Mouse (Mus musculus) left cerebral cortex, adult 2 months (tissue): ENCODE data around the gene Ctcf. TPM values are rescaled to one million over a fixed set of nuclear protein-coding genes. Genes with fewer than 3 reads are reported as not detected.

ENCODE experiments used
- DNase-seq, 2 experiments: peaks; one replicate each; pipeline ENCODE4 v3.0.0; 2021 to 2022; ENCODE audit warnings: low spot score in 2 of 2, mixed read lengths in 1 of 2; ENCODE audit errors: extremely low spot score in 1 of 2
- H3K27ac ChIP-seq: fragments of 200-600 bp; 2 replicates; pipeline ENCODE4 v1.8.1; 2022
- H3K4me3 ChIP-seq: fragments of 200-600 bp; 2 replicates; pipeline ENCODE4 v1.8.1; 2022
- CTCF ChIP-seq: fragments of 200-600 bp; IDR thresholded peaks from 2 replicates; pipeline ENCODE4 v1.8.1; 2022; ENCODE audit warnings: antibody characterized with exemption, mild to moderate bottlenecking, moderate library complexity
- intact Hi-C: fragments of 180-260 bp; cut with DNase I; formaldehyde crosslinking; loops from one replicate; pipeline ENCODE4 v1.15.1; 2025
- total RNA-seq, 2 experiments: library from RNA; stranded (reverse); gene quantifications; 2 replicates each; pipeline ENCODE4 v1.2.3; 2021

Ctcf gene
- total RNA-seq, 2 experiments from 2014 or later, result 67.4 to 70.2 TPM

DNA sequence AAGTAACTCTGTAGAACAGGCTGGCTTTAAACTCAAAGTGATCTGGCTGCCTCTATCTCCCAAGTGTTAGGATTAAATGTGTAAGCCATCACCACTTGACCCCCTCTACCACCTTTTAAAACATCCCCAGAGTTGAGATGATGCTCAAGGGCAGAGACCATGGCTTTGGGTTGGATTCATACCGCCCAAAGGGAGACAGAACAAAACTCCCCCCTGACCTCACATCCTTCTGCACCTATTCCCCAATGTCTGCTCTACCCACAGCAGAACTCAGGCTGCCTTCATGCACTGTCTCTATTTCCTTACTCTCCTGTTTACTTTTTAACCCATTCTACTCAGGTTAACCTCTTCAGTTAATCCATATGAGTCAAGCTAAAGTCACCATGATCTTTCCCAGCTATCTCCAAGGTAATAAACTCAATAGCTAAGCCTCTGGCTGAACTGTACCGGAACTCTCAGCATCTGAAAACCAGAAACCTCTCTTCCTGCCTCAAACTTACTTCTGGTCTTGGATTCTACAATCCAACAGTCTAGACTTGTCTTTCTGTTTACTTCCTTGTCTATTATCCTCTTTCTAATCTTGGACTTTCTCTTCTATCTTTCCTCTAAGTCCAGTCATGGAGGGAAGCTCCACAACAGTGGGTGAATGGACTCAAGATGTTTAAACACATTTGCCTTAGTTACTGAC, 1.5 kb upstream of the Ctcf start:
- Histone ChIP-seq H3K27ac (no peak overlapping the region), H3K4me3 (peak overlapping the region; percentile 97)
- intact Hi-C loops, result loop anchor here (5.0 kb wide), 1 partner anchor 57 kb away; no protein-coding TSS in a partner anchor
- no peak for DNase-seq
- no peak for TF ChIP-seq CTCF

DNA sequence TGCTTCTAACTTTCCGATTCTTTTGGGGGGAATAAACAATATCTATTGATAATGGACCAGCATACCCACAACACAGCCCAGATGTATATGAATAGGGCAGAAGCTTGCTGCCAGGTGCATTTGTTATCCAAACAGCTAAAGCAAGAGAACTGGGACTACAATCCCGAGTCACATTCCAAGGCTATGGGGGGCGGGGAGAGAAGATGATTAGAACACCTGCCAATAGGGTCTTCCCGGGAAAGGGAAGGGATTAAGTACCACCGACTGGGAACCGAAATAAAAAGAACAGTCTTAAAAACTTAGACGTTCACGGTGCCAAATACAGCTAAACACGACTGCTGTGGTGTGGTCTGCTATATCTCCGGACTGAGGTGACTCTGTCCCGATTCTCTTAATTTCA, 887 bp upstream of the Ctcf start:
- no peak for TF ChIP-seq CTCF
- intact Hi-C loops, result loop anchor here (5.0 kb wide), 1 partner anchor 57 kb away; no protein-coding TSS in a partner anchor

DNA sequence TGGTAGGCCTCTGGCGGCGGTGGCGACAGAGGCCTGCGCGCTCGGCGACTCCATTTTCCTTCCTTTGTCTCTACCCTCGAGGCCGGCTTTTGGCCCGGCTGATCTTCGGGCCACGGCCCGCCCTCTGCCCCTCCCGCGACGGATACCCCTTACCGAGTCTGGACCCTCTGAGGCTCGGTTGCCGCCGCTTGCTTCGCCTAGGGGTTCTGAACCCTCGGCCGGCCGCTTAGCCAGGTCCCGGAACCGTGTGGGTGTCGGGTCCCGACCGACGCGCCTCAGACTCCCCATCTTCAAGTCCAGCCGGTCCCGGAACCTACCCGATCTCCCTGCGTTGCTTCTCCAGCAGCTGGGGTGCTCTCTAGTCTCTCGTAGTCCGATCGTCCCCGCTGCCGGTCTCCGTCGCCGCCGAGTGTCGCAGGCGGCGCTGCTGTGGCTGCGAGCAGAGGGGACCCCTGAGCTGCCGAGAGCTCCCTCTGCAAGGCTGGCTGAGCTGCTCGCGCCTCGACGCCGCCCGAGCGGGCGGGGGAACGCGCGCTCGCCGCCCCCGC, 669 bp downstream of the Ctcf start, which contains the start of gene Agrp:
Gene Agrp (minus strand): TSS at position 431 of the 548 bp plus-strand sequence.
- H3K27ac ChIP-seq, result peak within 1 kb of the TSS; percentile 99
- no peak for TF ChIP-seq CTCF
- intact Hi-C loops, result loop anchor here (1.0 to 5.0 kb wide), 5 partner anchors 13 to 70 kb away; partner anchors contain the start of genes Acd, Atp6v0d1 and Pard6a
- peak within 1 kb of the TSS; percentile 97 for H3K4me3 ChIP-seq
- peak; percentile 55 to 60 for DNase-seq

More for the DNA sequence above, 887 bp upstream of the Ctcf start:
- DNase-seq, result peak in 1 of 2 experiments; percentile 13
- peak overlapping the region; percentile 97 for H3K4me3 ChIP-seq
- H3K27ac ChIP-seq, result peak overlapping the region; percentile 88

DNA sequence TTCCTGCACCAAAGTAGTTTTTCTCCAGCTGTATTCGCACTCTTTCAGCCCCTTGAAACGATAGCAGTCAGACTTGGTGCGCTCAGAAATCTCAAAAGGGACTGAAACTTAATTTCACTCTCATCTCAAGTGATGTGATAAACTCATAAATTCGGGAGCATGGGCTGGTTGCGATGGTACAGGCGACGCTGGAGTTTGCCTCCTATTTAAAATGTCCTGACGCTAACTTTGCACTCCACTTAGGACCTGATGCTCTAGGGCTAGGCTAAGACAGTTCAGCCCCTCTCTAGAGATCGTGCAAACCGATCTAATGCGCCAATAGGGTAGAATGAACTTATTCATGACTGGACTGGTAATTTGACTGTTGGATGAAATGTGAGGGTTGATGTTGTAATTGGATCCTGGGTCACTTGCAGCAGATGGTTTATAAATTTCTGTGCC, 1.3 kb downstream of the Ctcf start:
- DNase-seq, result no peak
- Histone ChIP-seq H3K4me3 (peak overlapping the region; percentile 97), H3K27ac (peak overlapping the region; percentile 99)
- intact Hi-C loops, result loop anchor here (2.0 to 5.0 kb wide), 3 partner anchors 31 to 71 kb away; partner anchors contain the start of gene Atp6v0d1
- no peak for TF ChIP-seq CTCF

DNA sequence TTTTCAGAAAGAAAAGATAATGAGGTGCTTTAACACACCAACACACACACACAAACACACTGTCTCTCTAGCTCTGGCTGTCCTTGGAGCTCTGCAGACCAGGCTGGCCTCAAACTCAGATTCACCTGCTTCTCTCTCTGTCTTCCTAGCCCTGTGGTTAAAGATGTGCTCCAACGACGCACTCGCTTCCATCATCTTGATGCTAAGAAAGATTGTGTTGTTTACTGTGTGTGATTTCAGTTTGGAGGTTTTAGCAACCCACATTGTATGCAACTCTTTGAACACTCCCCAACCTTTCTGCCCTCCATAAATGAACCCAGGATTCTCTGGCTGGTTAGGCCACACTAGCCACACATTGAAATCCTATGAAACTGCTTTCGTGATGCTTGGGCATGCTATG, 2.1 kb downstream of the Ctcf start:
- TF ChIP-seq CTCF, result no peak
- Histone ChIP-seq H3K27ac (no peak overlapping the region; the same call in 1 of the 2 replicates), H3K4me3 (no peak overlapping the region)
- intact Hi-C loops, result loop anchor here (5.0 kb wide), 1 partner anchor 54 kb away; no protein-coding TSS in a partner anchor
- DNase-seq, result no peak

DNA sequence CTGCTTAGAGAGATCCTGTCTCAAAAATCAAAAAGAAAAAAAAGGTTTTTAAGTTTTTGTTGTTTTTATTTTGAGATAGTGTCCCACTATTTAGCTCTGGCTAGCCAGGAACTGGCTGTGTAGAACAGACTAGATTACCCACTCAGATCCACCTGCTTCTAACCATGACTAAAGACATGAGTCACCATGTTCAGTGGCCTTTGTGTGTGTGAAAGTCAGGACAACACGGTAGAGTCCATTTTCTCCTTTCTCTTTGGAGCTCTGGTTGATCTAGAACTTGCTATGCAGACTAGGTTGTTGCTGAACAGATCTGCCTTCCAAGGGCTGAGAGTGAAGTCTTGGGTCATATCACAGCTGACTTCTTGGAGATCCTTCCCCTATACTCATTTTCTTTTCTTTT, 3.5 kb downstream of the Ctcf start:
- H3K4me3 ChIP-seq, result no peak overlapping the region
- TF ChIP-seq CTCF, result no peak
- intact Hi-C loops, result loop anchor here (5.0 kb wide), 1 partner anchor 52 kb away; no protein-coding TSS in a partner anchor
- DNase-seq, result no peak
- H3K27ac ChIP-seq, result no peak overlapping the region

DNA sequence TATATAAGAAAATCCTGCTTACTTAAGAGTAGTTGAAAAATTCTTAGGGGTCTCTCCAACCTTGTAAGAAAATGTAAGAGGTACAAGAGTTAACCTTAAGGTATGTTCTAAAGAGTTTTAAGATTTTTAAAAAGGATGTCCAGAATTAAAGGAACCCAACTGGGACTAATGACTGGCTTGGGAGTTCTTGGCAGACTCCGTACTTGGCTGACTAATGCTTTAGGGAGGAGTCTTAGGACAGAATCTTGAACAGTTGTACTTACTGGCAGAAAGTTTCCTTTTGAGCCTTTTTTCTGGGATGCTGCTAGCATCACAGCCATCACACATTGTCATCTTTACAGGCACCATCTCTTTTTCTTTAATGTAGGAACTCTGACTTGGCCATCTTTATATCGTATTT, 4.1 kb downstream of the Ctcf start:
- TF ChIP-seq CTCF, result no peak
- H3K27ac ChIP-seq, result no peak overlapping the region

DNA sequence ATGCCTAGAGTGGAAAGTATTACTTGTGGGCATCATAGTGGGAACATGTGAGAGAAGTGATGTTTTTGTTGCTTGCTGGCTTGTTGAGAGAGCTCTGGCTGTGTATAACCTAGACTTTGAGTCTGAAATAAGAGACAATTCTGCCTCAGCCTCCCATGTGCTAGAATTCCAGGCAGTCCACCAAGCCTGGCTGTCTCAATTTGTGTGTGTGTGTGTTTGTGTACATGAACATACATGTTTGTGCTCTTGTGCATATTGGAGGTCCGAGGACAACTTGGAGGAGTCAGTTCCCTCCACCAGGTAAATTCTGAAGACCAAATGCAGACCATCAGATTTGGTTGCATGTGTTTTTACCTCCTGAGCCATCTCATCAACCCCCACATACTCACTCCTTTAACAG, 8.8 kb downstream of the Ctcf start:
- no peak overlapping the region for H3K4me3 ChIP-seq
- DNase-seq, result no peak
- no peak overlapping the region for H3K27ac ChIP-seq
- intact Hi-C loops, result no loop called here
- TF ChIP-seq CTCF, result no peak

More for the DNA sequence above, 4.1 kb downstream of the Ctcf start:
- no peak overlapping the region for H3K4me3 ChIP-seq
- DNase-seq, result no peak
- intact Hi-C loops, result no loop called here

DNA sequence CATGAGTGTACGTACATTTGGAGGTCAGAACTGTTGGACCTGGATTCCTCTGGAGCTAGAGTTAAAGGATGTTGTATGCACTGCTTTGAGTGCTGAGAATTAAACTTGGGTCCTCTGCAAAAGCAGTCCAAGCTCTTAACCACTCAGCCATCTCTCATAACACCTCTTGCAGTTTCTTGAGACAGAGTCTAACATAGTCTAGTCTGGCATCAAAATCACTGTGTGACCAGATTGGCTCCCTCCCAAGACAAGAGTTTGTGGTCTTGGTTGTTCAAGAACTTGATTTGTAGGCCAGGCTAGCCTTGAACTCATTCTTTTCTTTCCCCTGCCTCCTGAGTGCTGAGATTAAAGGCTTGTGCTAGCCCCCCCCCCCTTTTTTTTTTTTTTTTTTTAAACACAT, 12.6 kb downstream of the Ctcf start:
- Histone ChIP-seq H3K4me3 (no peak overlapping the region), H3K27ac (no peak overlapping the region)
- DNase-seq, result no peak
- intact Hi-C loops, result no loop called here
- no peak for TF ChIP-seq CTCF

DNA sequence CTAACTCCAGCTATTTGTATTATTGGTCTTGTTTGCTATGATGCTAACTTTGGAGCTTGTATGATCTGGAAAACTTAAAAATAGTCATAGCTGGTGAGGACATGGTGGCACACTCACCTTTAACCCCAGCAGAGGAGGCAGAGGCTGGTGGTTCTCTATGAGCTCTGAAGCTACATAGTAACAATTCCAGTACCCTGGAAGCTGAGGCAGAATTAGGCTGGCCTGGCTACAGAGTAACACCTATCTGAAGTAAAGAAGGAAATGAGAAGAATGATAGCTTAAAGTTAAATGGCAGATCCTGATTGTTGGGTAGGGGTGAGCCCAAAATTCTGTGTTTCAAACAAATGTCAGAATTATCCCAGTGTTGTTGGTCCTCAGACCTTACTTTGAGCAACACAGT, 21.3 kb downstream of the Ctcf start:
- Histone ChIP-seq H3K4me3 (no peak overlapping the region), H3K27ac (no peak overlapping the region)
- DNase-seq, result no peak
- intact Hi-C loops, result no loop called here
- no peak for TF ChIP-seq CTCF

DNA sequence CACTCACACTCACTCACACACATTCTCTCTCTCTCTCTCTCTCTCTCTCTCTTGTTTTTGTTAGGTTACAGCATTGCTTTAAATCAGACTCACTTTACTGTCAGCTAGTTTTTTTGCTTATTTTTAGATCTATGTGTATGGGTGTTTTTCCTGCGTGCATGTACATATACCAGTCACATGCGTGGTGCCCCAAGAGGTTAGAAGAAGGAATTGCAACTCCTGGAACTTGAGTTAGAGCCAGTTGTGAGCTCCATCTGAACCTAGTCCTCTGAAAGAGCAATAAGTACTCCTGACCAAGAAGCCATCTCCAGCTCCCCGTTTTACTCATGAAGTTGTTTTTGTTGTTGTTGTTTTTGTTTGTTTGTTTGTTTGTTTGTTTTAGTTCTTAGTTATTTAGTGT, 24.8 kb downstream of the Ctcf start:
- intact Hi-C loops, result no loop called here
- TF ChIP-seq CTCF, result peak; percentile 62
- no peak for DNase-seq
- no peak overlapping the region for H3K27ac ChIP-seq
- H3K4me3 ChIP-seq, result no peak overlapping the region

DNA sequence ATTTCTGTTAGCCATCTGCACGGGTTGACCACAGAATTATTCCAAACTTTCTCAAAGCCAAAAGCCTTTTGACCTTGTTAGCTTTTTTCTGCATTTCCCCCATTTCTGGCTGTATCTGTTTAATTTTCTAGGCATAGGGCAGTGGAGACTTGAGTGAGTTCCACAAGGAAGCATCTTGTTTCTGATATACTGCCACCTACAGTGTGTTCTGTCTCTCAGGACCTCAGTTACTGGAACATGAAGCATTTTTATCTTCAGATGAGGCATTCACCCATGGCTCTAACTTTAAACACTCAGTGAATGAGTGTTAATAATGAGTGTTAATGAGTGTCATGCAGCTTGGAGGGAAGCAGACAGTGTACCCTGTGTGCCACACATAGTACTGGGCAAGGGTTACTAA, 41.5 kb downstream of the Ctcf start:
- intact Hi-C loops, result no loop called here
- TF ChIP-seq CTCF, result peak; percentile 38
- H3K4me3 ChIP-seq, result no peak overlapping the region
- no peak overlapping the region for H3K27ac ChIP-seq
- no peak for DNase-seq

DNA sequence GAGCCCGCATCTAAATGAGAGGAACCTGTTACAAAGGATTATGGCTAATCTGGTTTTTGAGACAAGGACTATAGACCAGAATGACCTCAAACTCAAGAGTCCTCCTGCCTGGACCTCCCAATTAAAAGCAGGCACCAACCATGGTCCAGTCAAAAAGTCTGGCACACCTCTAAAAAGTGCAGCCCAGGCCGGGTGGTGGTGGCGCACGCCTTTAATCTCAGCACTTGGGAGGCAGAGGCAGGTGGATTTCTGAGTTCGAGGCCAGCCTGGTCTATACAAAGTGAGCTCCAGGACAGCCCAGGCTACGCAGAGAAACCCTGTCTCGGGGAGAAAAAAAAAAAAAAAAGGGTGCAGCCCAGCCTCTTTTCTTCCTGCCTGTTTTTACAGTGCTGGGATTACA, 49.0 kb downstream of the Ctcf start:
- intact Hi-C loops, result loop anchor here (5.0 kb wide), 1 partner anchor 118 kb away; the partner anchor contains the start of gene Atp6v0d1

More for the DNA sequence above, 49.0 kb downstream of the Ctcf start:
- TF ChIP-seq CTCF, result no peak
- Histone ChIP-seq H3K4me3 (no peak overlapping the region), H3K27ac (no peak overlapping the region)
- DNase-seq, result no peak
